Mouse (Mus musculus) lung, postnatal 14 days (tissue): ENCODE data around the gene Aatk.
A peak's percentile ranks its signal among the peaks of the same experiment; 100 is the strongest.

ENCODE experiments used
- DNase-seq: peaks from one replicate; pipeline ENCODE4 v3.0.0; 2021

Aatk gene

DNA sequence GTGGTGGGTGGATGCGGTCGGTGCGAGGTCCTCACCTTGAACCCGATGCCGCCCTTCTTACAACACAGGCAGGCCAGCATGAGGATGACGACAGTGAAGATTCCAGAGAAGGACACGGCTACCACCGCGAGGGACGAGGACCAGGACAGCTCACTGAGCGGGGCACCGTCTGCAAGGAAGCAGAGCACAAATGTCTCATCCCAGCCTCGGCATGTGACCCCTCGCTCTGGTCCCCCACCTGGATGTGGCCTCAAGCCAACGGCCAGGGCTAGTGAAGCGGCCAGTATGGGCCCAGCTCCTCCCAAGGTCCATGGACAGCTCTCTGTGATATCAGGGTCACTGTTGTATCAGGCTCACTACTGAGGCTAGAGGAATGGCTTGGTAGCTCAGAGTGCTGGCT, 25.6 kb downstream of the Aatk start:
- no peak for DNase-seq

DNA sequence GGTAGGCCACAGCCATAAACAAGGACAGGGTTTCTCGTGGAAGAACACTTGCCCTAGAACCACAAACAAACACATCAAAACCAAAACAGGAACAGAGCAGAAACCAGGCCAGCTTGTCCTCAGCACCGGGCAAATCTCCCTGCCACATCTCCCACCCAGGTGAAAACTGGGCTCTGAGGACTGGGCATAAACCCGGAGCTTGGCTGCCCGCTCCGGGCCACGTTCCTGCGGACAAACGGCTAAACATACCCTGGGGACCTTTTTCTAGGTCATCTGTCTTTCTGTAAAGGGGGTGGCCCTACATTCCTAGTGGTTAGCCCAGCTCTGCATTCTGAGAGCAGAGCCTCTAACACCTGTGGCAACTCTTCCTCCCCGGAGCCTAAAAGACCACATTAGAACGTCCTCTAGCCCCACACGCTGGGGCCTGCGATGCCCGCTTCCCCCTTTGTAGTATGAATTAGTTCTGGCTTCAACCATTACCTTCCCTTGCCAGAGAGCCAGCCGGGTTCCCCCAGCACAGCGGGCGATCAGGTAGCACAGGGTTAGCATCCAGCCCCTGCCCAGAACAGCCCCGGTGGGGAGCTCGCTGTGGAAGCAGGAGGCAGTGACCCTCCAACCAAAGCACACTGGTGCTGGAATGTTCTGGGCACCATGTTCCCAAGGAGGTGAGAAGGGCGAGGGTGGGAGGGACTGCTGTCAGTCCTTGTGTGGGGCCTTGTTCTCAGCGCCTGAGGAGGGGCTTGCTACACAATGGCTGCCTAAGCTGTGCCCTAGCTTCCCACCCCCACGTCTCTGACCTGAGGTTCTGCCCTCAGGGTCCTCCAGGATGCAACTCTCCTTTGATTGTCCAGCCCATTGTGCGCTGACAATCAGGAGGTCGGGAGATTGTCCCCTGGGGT, 27.2 kb downstream of the Aatk start:
- DNase-seq: no peak

DNA sequence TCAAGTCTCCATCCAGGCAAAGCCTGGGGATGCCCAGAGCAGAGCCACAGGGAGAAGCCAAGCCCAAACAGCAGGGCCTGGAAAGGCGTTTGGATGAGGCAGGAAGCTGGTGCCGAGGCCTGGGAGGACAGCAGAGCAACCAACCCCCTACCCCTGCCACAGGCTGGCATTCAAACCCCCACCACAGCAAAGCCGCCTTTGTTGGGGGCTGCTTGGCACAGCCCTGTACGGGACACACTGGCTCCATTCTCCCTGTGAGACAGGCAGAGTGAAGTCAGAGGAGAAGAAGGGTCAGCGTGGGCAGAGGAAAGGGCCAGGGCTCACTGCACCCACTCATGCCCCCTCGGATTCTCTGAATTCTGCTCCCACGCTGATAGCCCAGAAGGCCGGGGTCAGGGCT, 30.0 kb downstream of the Aatk start:
- no peak for DNase-seq

DNA sequence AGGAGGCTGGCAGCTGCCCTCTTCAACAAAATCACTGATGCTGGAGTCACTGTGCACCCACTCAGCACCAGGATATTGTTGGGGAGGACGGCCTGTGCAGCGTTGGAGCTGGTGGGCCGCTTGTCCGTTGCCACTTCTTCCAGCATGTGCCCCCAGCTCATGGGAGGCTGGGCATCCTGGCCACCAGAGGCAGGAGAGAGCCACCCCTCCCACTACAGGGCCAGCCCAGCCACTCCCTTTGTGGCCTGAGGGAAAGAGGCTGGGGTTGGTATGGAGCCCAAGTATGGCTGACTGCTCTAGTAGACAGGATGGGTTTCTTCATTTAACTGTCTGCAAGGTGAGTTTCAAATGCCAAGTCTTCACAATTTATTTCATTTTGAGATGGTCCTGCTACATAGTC, 32.2 kb downstream of the Aatk start:
- DNase-seq: no peak

DNA sequence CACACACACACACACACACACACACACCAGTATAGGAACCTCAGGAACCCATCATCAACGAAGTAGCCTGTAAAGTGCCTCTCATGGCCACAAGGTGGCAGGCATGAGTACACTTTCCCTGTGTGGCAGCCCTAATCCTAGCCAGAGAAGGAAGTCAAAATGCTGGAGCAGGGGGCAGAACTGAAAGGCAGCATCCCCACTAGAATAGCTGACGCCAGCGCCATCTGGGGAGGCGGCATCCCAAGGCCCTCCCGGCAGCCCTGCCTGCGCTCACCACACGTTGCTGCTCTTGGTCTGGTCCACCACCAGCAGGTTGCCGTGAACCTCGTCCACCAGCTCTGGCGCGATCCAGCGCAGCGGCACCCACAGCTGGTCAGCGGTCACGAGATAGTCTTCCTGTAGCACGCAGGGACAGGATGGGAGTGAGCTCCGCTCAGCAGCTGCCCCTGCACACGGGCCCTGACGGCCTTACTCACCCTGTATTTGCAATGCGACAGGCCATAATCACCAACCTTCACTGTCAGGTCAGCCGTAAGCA, 33.7 kb downstream of the Aatk start:
- peak; percentile 84 for DNase-seq

DNA sequence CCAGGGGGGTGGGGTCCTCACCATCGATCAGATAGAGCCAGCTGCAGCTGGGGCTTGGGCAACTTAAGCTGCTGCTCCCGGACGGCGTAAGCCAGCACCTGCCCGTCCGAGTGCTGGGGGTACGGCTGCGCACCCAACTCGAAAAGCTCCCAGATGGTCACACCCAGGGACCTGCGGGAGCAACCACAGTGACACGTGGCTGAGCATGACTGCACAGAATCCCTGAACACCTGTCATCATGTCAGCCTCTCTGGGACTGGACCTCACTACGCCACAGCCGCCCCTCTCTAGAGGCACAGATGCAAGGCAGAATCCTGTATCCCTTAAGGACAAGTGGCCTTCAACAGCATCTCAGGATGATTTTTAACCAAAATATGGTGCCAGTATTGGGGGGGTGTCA, 34.3 kb downstream of the Aatk start:
- no peak for DNase-seq

DNA sequence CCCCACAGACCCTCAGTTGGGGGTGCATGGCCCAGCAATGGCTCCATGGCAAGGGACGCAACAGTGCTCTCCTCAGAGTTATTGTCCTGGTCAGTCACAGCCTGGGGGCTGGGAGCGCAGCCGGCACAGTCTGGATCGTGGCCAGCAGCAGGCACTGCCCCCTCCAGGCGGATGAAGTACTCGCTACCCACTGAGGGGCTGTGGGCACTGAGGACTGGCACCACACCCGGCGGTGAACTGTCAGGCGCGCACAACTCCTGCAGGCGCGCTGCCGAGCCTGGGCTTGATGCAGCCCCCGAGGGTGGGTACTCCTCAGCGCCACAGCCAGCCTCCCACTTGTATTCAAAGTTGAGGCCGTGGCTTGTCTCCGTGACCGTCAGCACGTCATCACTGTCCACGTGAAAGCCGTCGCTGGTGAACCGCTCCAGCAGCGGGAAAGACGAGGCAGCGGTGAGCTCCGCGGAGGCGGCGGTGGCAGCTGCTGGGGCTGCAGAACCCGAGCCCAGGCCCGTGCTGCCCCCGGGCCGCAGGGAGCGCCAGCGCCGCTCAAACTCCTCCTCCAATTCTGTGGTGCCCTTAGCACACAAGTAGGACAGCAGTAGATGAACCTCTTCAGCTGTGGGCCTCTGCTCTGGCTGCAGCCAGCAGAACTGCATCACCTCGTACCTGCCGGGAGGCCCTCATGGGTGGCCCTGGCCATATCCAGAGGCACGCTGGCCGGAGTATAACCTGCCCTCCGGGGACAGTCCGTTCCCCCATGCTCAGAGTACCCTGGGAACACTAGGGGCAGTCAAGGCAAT, 35.0 kb downstream of the Aatk start:
- DNase-seq: no peak

DNA sequence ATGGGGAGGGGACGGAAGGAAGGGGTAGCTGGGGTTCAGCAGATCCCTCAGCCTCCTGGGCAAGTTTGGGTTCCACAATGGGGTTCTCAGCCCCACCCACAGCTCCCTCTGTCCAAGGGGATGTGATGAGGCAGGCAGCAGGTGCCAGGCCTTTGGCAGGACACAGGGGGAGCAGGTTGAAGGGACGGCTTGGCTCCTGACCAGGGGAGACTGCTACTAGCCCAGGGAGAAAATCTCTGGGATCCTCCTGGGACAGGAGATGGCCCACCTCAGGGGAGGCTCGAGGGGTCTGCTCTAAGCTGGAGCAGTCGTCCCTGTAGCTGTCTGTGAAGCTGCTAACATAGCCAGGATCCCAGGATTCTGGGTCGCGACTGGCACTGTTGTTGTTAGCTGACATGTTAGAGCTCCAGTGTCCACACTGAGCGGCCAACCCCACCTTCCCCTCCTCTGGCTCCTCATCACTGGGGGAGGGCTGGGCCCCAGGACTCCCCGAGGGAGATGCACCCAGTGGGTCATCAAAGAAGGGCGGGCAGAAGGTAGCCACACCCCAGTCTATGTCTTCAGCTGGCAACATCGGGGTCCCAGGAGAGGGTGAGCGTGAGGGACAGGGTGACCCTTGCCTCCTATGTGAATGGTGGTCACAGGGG, 35.7 kb downstream of the Aatk start:
- DNase-seq: no peak

DNA sequence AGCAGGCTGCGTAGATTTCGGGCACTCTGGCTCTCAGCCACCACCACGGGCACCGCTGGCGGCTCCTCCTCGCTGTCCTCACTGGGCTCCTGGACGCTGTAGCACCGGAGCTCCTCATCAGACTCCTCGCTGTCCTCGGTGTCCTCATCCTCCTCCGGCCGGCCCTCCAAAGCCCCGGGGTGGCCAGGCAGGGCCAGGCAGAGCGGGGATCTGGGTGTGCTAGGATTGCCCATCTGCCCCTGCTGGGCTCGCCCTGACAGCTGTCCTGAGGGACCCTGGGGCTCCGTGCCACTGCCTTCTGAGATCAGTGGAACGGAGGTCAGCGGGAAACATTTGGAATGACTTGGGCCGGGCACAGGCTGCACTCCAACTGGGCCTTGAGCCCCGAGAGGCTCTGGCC, 37.0 kb downstream of the Aatk start:
- no peak for DNase-seq

DNA sequence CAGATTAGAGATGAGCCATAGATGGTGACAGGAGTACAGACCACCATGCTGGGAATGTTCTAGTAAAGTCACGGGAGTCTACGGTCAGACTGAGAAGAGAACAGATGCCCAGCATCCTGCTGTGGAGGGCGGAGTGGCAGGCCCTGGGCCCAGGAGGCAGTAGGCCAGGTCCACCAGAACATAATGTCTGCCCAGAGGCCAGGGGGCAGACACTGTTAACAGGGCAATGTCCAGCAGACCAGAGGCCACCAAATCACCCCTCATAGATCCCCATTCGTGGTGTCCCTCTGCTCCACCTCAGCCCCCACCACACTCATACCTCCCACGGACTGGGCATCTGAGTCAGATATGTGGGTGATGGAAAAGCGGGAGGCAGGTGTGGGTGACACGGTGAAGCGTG, 38.0 kb downstream of the Aatk start:
- DNase-seq: no peak

DNA sequence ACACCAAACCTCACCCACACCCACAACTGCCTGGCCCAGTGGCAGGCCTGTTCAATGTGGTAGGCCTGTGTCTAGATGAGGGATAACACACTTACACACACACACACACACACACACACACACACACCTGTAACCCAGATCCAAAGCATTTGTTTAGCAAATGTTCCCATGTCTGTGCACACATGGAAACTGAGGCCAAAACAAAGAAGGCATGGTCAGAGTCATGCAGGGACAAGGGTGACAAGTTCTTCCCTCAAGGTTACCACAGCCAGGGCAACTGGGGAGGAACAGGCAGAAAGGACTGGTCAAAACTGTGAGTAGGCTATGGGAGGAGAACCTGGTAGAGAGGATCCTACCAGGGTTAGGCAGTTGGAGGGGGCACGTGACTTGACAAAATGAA, 38.5 kb downstream of the Aatk start:
- no peak for DNase-seq

DNA sequence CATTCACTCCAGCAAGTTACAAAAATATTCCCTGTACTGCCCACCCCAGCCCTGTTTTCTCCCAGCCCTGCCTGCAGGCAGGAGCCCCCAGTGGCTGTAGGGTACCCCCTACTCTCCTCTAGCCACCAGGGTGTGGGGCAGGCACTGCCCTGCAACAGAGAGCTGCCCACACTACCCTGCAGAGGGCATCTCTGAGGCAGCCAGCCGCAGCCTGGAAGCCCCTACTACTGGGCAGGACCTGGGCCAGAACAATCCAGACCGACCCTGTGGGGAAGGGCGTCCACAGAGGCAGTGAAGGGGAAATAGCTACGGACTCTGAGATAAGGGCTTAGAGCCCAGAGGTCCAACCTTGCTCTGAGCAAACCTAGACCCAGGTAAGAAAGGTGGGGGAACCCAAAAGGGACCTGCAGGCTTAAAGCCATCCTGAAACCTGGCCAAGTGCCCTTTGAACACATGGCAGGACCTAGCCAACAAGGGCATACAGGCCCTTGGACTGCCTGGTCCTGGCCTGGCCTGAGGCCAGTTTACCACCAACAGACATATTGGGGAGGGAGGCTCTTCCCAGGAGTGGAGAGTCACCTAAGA, 39.4 kb downstream of the Aatk start:
- DNase-seq: no peak

DNA sequence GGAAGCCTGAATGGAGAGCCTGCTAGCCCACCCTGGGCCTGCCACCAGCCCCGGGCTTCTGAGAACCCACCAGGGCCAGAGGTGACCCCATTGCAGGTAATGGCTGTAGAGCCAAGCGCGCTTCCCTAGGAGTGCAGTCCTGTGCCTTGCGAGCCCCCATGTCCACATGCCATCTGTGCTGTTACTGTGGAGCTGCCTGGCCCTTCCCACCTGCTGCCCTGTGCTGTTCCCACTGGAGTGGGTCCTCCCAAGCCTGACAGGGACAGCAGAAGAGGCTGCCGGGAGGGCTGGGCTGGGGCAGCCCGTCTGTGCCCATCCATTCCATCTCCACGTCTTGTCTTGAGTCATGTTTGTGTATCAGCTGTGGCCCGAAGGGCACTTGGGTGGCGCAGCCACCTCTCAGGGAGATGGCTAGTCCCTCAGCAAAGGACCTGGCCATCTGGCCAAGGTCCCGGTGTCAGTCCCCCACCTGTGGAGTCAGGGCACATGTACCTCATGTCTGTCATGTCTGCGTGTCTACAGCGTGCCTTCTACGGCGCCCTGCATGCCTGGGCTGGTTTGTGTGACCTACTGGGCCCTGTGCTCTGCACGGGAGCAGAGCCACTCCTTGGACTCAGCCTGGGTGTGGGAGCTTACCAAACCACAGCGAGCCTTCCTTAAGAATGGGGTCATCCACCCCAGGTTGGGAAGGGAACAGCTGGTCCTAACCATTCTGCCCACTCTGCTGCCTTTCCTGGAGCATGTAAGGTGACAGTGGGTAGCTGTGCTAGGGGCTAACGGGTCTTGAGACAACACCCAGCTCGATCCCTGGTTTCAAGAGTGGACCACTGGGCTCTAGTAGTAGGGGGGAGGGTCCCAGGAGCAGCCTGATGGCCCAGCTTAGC, 41.3 kb downstream of the Aatk start:
- no peak for DNase-seq

DNA sequence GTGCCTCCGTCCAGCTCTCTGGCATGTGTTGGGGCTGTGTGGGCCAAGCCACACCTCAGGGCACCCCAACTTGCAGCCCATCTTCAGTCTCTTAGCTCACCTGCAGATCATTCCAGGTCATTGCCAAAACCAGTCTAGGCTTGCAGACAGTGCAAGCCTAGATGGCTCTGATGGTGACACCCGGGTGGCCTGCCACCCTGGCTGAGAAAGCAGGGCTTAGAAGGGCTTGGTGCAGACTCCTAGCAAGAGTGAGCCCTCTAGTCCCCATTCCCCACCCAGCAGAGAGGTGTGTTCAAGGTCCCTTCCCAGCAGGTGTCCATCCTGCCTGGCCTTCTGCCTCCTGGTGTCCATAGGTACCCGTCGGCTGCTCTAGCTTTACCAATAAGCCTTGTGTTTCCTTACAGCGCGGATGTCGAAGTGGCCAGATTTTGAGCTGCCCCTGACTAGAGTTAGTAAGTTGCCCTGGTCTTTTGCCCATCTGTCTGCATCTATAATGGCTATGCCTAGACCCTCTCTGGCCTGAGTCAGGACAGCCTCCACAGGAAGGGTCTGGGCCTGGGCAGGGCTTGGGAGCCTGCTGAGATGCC, 44.2 kb downstream of the Aatk start:
- DNase-seq: no peak

DNA sequence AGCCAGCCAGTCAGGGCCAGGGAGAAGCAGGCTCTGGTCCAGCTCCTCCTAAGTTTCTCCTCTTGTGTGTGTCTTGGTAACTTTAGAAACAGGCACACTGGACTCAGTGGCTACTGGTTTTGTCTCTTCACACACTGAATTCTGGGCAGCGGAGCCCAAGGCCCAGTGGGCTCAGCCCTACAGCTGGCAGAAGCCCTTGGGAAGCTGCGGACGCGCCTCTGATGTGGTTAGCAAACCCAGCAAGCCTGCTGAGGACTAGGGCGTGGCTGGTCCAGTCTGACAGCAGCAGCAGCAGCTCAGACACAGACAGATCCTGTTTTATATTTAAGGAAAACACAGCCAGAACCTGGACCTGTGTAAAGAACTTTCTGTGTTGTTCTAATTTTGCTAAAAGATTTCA, 44.9 kb downstream of the Aatk start:
- no peak for DNase-seq

DNA sequence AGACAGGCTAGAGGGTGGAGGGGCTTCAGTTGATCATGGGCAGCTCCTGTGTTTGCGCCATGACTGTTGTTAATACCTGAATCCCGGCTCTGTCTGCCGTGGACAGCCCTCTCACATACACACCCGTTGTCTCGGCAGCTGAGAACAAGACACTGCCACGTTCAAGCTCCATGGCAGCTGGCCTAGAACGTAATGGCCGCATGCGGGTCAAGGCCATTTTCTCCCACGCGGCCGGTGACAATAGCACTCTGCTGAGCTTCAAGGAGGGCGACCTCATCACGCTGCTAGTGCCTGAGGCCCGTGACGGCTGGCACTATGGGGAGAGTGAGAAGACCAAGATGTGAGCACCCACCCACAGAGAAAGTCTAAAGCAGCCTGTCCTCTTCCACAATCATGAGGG, 49.6 kb downstream of the Aatk start:
- DNase-seq: no peak

DNA sequence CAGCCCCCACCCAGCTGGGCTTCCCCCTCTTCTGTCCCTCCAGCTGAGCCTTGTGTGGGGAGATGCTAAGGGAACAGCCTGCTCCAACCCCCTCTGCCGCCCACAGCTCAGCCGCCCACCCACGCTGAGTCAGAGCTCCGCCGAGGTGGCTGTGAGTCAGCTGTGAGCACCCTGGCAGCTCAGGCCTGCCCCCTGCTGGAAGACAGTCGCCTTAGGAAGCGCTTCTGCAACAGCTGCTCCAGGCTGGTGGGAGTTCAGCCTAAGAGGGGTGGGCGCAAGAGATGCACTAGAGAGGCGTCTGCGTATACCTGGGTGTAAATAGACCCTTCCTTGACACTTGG, 55.7 kb downstream of the Aatk start:
- peak; percentile 95 for DNase-seq

DNA sequence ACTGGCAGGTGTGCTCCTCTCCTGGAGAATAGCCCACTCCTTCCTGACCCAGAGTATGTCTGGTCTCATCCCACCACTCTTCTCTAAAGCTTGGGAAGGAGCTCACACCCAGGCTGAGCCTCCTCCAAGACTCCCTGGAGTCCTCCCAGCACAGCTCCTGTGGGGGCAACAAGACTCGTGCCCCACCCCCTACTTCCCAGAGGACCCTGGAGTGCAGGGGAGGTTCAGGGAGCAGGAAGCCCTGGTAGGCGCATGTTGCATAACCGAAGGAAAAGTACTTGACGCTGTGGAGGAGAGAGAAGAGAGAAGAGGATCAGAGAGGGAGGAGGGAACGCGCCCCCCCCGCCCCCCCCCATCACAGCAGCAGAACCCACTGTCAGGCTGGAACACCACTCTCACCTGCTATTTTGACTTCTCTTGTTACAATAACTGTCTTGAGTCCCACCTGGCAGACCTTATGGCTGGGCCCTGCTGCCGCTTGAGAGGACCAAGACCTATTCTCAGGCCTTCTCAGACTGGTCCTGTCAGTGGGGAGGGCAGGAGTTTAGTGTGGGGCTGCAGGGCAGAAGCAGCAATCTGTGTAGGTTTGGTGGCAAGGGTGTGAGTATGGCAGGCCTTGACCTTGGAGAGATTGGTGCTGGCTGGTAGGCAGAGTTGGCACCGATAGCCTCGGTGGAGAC, 56.2 kb downstream of the Aatk start:
- peak; percentile 45 for DNase-seq

DNA sequence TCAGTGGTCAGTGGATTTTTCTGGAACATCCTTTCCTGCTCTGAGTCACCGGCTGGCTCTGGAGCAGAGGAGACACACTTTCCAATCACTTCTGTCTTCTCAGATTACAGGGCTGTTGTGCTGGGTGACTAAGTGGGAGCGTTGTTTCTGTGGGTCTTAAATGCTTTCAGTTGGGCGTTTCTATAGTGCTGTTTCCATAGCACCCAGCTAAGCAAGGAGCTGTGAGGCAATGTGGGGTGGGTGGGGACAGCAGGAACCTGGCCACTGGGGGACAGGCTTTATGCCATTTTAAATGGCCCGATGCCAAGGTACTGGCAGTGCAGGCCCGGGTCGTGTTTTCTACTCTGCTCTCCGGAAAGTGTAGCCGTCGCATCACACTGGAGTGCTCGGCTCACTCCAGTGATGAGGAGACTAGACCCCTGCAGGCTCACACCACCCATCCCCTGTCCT, 57.8 kb downstream of the Aatk start:
- DNase-seq: peak; percentile 54

DNA sequence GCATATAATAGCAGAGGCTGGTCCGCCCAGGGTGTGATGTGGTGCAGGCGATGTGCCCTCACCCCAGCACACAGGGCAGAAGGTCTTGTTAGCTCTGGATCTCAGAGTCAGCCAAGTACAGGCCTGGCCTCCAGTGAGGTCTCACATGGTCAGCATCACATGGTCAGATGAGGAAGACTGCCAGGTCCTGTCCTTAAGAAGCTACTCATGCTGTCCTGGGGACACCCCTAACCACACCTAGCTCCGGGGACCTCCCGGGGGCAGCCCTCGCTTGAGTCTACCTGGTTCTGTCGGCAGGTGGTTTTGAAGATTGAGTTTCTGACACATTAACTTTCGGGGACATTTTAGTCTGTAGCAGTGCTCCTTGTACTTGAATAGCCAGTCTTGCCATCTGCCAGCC, 58.6 kb downstream of the Aatk start:
- DNase-seq: peak; percentile 18

DNA sequence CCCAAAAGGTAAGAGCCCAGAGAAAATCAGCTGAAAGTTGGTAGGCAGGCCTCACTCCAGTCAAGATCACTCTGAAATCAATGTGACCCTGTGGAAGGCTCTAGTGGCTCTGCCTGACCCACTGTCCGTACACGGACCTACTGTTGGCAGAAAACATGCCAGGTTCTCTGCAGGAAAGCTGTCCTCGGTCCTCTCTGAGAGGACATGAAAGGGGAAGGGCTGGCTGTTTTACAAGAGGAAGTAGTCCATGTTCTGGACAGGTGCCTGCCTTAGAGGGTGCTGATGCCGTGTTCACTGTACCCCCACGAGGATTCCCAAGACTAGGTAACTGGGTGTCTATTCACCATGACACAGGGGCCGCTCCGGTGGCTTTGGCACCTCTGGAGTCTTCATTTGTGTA, 59.1 kb downstream of the Aatk start:
- no peak for DNase-seq
